Mouse (Mus musculus) embryo, embryonic 11 days (tissue): Measurements from ENCODE around the gene Disc1.

Experiments
- DNase-seq: peaks from one replicate; pipeline ENCODE4 v3.0.0-alpha.2; 2015

Disc1 gene

DNA sequence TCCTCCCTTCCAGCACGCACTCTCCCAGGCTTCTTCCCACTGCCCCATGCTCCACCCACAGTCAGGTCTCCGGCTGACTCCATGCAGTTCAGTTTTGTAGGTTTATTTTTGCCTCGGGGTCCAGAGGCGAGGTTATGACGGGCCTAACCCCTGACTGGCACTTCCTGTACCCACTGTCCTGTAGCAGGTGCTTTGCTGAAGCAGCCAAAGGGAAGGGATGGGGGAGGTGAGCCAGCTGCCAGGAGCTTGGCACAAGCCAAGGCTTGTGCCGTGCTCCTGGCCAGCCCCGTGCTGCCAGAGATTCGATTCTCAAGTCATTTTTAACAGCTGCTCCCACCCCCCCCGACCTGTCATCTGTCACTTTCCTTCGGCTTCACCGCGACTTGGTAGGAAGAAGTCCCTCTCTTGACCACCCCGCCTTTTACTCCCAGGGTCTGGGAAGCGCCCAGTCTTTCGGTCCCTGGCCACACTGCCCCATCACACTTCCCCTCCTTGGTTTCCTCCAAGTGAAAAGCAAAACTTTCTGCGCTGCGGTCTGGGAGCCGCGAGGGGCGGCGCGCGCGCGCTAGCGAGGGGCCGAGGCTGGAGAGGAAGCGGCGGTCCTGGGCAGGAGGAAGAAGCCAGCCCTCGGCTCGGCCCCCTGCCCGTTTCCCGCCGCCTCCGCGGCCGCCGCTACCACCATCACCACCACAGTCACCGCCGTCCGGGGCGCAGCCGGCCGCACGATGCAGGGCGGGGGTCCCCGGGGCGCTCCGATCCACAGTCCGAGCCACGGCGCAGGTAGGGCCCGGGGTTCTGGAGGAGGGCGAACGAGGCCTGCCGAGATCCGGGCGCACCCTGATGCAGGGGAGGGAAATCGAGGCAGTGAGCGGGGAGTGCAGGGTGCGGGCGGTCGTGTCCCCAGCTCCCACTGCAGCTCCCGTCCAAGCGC, at the start of gene Disc1:
TSS of gene Disc1 (plus strand) at position 691 of the 931 bp plus-strand sequence.
- DNase-seq: peak; percentile 67

DNA sequence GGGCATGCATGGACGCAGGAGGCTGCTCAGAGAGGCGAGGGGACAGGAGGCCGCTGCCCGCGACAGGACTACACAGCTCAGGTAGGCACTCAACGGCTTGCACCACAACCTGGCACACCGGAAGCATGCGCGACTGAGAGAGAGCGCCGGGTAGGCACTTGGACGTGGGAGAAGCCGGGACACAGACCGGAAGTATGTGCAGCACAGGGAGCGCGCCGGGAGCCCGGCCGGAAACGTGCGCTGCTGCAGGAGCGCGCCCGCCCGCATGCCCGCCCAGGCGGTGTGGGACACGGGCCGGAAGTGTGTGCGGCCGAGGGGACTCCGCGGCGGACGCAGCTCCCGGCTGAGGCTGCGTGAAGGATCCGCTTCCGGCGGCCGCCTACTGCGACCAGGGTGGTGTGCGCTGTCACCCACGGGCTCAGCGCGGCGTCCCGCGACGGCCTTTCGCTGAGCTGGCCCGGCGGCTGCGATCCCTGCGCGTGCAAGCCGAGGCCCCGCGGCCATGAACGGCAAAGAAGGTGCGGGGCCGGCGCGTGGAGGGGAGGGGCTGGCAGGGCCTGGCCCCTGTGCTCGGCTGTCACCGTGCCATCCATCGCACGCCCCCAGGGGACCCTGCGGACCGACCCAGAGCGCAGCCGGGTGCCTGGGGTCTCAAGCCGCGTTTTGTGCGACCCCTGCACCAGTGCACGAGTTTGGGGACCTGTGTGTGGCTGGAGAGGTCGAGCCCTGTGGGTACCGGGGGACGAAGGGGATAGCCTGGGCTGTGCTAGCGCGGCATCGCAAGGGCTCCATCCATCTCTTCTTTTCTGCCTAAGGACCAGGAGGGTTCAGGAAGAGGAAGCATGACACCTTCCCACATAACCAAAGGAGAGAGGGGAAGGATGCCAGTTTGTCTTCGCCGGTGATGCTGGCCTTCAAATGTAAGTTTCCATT, 41.0 kb upstream of the Disc1 start, which contains the start of gene Tsnax:
TSS of gene Tsnax (plus strand) at position 303 of the 933 bp plus-strand sequence.
- DNase-seq: peak; percentile 96

DNA sequence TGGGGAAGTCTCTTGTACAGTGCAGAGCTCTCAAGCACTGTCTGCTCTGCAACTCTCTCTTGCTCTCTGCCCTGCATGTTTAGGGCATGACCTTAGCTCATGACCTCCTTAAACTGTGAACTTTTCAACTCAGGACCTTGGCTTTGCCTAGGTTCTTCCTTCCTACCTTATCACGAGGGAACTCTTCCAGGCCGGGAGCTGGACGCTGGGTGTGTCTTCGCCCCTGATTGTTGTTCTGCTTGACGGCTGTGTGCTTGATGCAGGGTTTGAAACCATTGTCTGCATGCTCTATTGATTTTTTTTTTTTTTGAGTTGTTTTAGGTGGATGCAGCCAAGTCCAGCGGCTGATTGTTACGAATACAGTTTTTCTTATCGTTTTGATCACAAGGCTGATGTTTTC, 29.9 kb upstream of the Disc1 start:
- no peak for DNase-seq

DNA sequence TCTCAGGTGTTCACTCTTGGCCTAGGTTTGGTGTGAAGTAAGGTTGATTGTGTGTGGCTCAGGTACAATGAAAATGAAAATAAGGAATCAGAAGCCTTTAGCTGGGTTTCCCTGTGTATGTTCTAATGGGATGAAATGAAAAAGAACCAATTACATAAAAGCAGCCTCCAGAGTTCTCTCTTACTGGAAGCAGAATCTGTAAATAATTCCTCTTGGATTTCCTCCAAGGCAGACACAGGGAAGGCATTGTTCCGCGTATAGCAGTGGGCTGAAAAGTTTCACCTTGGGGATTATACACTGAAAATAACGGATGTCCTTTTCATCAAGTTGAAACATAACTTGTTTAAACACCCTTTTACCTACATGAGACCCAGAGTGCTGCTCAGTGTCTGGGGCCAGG, 26.8 kb upstream of the Disc1 start:
- DNase-seq: no peak

DNA sequence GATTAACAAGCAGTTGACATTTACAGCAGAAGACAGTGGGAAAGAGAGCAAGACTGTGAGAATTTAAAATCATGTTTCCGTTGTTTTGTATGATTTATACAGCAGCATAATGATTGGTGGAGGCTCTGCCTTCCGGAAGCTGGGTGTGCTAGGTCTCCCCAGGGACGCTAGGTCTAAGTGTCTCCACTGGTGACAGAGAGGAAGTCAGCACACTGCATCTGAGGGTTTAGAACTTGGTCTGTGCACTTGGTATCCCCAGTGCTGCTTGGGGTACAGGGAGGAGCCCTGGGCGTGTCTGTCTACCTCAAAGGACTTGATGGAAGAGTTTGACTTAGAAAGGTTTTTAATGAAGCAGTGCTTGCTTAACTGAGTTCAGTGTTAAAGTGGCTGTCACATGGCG, 25.2 kb upstream of the Disc1 start:
- DNase-seq: no peak

DNA sequence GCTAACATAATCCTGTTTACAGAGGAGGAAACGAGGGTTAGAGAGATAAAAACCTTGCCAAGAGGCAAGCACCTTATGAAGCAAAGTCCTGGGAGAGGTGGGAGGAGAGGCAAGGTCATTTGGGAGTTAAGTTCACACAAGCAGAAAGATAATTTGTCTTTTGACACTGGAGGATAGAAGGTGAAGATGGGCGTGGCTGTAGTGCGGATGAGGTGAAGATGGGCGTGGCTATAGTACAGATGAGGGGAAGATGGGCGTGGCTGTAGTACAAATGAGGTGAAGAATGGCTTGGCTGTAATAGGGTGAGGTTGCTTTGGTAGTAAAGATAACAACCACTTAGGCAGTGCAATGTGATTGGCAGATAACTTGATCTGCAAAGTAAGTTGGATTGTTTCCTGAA, 22.7 kb upstream of the Disc1 start:
- no peak for DNase-seq

DNA sequence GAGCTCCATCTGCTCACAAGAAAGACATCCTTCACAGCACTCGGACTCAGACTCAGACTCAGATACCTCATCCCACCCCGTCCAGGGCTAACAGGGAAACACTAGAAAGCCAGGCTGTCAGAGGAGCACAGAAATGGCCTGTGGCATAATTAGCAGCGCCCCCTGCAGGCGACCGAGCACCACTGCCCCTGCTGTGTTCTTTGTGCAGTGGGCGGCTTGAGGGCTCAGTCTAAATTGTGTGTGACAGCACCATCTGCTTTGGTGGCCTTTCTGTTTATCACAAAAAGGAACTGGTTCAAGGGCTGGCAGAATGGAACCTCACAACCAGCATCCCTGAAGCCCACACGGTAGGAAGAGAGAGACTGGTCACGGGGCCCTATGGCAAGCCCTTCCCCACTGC, 19.3 kb upstream of the Disc1 start:
- DNase-seq: peak; percentile 75

DNA sequence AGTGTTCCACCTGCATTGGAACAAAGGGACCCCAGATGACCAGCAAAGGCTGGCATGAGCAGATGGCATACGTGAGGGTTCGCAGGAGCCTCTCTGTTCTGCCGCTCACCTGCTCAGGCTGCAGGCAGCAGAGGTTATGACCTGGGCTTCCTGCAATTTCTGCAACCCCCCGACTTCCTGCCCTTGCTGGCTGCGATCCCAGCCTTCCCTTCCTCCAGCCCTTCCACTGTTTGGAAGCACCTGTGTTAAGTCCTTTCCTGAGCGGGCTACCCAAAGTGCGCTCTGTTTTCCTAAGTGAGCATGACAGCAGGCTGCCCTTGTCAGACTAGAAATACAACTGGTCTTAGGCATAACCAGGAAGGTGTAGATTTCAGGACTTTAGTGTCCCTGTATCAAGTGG, 16.9 kb upstream of the Disc1 start:
- DNase-seq: no peak

DNA sequence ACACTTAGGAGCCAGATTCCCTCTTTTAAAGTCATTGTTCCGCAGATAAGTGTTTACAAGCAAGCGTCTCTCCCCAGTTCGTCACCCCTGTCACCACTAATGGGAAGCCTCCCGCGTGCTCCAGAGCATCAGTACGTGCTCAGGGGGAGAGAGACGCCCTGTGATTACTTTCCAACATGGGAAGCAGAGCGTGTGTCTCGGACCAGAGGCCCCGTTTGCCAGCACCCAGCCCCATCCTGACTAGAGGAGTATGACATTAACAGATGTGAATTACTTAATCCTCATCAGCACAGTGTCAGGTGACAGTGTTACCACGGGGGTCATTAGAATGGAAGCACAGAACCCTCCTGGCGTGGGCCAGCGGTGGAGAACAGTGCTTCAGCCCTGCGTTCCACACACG, 15.3 kb upstream of the Disc1 start:
- no peak for DNase-seq

DNA sequence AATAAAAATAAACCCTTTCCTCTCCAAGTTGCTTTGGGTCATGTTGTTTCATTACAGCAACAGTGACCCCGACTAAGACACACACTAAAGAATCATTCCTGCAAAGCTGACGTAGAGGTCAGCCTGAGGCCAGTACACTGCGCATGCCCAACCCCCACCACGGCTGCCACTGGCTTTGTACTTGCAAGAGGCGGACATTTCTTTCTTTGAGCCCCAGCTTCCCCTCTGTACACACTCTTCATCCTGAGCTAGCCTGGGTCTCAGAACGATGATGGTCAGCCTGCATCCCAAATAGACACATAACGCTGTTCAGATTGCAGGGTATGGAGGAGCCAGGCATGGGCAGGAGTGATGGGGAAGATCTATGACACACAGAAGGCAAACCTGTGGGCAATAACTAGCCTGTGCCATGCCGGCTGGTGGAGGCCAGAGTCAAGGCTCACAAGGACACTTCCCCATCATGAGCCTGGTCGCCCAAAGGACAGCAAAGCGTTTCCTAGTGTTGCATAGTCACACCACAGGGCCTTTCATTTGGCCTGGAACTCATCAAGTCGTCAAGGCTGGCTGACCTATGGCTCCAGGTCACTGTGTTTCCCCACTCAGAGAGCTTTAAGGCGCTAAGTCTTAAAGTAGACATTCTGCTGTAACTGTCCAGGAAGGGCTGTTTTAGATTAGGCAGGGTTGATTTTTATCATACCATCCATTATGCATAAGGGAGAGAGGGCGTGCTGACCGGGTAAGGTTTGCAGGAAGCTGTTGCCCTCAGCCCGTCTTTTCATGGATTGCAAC, 13.2 kb upstream of the Disc1 start:
- peak; percentile 49 for DNase-seq

DNA sequence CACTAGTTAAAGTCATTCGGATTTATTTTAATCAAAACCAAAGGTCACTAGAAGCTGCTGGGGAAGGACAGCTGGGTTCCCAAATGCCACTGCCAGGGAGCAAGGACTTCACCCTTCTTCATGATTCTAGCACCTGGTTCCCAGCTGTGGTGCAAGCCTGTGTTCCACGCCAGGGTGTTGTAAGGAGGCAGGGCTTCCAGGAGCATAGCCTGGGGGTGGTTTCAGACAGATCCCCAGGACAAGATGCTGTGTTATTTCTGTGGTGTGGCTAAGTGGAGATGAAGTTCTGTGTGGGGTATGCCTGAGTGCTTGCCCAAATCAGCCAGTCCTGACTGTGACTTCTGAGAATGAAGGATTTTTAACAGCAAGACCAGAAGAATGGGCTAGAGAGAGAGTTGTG, 12.5 kb upstream of the Disc1 start:
- peak; percentile 33 for DNase-seq

DNA sequence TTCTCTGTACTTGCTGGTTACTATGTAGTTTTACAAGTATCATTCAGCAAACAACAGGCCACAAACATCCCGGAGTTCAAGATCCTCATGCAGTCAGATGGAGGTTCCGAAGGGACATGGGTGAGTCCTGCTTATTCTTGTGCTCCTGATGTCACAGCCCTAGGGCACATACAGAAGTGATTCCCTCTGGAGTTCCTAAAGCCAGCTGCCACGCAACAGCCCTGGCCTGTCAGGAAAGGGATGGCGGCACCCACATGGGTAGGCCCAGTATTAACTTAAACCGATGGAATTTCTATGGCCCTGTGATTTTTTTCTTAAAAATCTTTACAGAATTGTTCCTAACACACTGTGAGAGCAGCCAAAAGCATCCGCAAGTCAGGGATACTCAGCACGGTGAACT, 10.6 kb upstream of the Disc1 start:
- no peak for DNase-seq

DNA sequence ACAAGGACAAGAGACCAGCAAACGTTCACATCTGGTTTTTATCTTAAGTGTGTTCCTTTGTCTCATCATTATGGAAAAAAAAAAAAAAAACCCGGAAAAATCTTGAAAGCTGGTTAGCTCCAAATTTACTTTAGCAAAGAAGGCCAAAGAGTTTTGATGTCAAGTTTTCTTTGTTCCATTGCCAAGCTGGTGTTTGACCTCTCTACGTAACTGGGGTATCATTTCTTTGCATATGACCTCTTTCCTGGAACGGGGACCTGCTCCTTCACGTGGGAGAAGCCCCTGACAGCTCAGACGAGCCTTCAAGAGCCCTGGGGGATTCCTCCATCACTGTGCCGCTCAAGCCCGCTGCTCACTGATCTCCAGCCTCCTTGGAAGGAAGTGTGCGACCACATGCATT, 10.1 kb upstream of the Disc1 start:
- peak; percentile 45 for DNase-seq

DNA sequence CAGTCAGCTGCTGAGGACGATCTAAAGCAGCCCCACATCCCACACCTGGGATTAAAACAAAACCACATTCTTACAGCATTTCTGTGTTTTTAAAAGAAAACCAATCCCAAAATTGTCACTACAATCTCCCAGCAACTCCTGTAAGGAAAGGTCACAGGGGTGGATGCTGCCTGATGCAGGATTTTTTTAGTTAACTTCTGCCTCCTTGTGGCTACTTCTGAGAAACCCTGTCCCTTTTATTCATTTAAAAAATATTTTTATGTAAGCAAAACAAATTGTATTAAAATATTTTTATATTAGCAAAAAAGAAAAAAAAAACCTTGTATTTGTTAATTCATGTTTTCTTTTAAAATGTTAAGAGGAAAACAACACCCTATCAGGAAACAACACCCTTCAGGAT, 8.2 kb upstream of the Disc1 start:
- DNase-seq: no peak

DNA sequence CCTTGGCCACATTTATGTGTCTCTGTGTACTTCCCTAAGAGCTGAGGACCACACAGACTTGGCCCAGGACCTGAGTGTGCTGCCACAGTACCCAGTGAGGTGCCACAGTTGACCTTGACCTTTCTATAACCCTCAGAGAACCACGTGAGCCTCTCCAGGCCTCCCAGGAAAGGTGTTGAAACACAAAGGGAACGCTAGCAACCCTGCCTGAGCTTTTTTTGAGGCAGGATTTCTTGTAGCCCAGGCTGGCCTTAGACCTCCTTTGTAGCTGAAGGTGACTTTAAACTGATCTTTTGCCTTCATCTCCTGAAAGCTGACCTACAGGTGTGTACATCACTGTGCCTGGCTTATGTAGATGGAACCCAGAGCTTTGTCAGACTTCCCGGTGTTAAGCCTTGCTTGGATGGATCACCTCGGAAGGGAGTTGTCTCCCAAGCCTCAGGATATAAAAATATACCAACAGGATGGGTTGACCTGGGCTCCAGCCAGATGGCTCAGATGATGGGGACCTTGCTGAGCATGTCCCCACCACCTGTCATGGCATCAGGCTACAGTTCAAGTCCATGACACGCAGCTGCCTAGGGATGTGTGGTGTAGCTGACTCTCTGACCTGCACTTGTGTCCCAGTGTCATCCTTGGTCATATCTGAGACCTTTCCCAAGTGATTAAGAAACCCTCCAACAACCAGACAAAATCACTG, 4.8 kb upstream of the Disc1 start:
- DNase-seq: no peak

DNA sequence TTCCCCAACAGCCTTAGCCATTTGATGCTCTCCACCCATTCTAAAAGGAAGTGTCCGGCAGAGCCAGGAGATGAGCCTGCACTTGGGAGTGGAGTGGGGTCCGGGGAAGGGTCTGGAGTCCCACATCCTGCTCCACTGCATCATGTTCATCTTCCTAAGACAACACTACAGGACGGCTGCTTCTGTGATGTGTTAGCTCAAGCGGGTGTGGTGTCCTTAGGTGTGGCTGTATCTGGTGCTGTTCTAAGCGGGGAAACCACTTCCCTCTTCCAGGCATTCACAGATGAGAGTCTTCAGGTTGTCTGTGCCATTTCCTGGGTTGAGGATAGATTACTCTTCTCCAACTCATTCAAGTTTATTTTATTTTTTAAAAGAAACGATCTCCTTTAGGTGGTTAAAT, 4.2 kb upstream of the Disc1 start:
- DNase-seq: no peak

DNA sequence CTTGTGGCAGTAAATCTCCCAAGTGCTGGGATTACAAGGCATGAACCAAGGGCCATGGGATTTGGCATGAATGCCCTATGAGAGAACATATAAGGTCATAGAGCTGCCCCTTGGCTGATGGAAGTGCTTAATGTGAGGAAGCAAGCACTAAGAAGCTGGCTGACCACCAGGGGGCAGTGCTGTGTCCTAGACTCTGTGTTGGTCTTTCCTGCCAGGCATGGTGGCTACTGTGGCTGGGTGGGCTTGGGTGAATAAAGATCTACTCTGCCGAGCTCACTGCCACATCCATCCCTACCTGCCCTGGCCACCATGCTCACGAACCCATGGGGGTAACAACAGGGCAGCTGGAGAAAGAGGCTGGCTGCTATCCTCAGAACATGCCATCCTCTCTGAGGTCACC, 2.0 kb upstream of the Disc1 start:
- DNase-seq: peak; percentile 87

DNA sequence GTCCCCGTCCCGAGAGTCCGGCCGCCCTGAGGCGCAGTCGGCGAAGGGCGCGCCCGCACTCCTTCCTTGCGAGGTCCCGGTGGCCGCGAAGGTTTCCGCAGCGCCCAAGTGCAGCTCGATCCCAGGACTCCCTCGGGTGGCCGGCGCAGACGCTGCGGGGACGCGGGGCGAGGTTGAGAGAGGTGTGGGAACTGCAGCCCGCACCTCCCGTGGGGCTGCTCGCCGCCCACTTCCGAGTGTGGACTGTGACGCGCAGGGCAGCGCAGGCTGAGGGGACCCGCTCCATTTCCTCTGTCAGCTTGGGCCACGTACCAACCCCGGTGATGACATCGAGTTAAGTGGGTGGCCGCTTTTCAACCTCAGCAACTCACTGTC, 428 bp downstream of the Disc1 start:
- peak; percentile 57 for DNase-seq

DNA sequence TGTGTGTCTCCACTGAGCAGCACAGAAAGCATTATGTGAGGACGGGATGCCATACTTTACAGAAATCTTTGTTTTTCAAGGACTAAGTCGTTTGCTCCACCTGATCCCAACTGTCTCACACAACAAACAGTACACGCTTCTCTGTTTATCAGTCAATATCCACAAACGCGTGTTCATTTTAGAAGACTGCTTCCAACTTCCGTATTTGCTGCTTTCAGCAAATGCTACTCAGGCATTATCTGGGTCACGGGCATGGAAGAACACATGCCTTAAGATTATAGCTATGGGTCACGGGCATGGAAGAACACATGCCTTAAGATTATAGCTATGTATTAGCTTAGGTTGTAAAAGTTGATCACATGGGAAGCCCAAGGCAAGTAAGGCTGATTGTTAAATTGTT, 6.9 kb downstream of the Disc1 start:
- no peak for DNase-seq

DNA sequence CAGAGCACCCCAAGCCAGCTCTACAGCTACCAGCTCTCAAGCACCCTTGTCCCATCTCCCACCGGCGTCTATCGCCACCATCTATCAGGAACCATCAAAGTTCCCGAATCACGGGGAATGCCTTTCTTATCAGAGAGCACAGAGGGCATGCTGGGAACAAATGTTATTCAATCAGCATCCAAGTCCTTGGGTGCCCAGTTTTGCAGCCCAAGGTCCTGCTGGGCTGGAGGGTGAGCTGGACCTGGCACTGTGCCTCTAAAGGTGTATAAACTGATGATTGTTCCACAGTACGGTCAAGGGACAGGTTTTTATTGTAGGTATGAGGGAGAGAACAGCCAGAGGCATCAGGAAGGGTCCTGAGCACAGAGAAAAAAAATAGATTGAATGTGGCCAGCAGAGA, 11.6 kb downstream of the Disc1 start:
- DNase-seq: no peak

DNA sequence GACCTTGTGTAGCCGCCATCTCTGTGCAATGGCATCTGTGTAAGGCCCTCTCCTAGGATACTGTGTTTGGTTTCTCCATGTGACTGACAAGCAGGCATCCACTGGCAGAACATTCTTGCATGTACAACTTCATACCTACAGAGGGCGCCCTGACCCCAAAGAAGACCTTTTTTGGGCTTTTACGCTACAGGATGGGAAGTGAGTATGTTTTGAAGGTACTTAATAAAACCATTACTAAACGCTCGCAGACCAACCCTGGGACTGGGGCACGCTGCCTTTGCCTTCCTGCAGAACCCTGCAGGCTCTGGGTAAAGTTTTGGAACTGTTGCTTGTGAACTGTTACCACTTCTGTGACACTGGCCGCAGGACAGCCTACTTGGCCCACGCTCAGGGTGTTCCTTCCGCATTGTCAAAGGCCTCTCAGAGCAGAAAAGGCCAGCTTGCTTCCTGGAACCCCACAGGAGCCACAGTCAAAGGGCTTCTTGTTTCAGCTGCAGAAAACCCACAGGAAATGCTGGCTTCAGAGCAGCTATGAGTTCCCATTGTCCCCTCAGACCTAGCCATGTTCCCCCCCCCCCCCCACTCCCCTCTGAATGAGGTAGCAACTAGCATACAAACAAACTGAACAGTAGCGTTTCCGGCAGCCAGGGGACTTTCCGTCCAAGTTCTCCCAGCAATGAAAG, 13.1 kb downstream of the Disc1 start:
- DNase-seq: peak; percentile 77

DNA sequence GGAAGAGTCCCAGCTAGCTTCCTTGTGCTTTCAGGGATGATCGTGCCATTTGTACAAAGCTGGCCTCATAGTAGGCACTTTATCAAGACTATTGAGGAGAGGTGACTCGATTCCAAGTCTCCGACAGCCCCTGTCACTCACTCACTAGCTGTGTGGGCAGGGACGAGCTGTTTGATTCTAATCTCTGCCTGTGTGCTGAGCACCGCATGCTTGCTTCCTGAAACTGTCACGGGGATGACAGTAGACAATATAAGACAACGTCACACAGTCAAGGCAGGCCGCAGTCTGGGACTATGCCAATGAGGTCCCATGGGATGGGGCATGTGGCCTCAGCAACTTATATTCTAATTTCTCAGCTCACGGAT, 13.6 kb downstream of the Disc1 start:
- DNase-seq: no peak
